Mouse (Mus musculus) myocyte (in vitro differentiated cells): Measurements from ENCODE around the gene Abcb8. TPM values are rescaled to one million over a fixed set of nuclear protein-coding genes. Genes with fewer than 3 reads are reported as not detected.

Experiments
- H3K27me3 ChIP-seq: one replicate; pipeline ENCODE4 v1.6.1; 2011; ENCODE audit not compliant: control insufficient read depth, insufficient read depth, insufficient read length
- H3K36me3 ChIP-seq: one replicate; pipeline ENCODE4 v1.6.1; 2011; ENCODE audit not compliant: control insufficient read depth, insufficient read depth
- H3K4me2 ChIP-seq: one replicate; pipeline ENCODE4 v1.6.1; 2011; ENCODE audit warnings: low read depth, control low read depth
- H3K4me3 ChIP-seq: one replicate; pipeline ENCODE4 v1.5.1; 2011; ENCODE audit warnings: mild to moderate bottlenecking, control low read depth, moderate library complexity
- H3K79me2 ChIP-seq: one replicate; pipeline ENCODE4 v1.6.1; 2011; ENCODE audit not compliant: control insufficient read depth, insufficient read depth
- H3ac ChIP-seq: one replicate; pipeline ENCODE4 v1.6.1; 2011; ENCODE audit not compliant: control insufficient read depth, insufficient read length
- CEBPB ChIP-seq: IDR thresholded peaks from 2 replicates; pipeline ENCODE4 v1.6.1; 2011; ENCODE audit warnings: mild to moderate bottlenecking, moderate library complexity; ENCODE audit not compliant: poor library complexity, insufficient read depth, severe bottlenecking
- E2F4 ChIP-seq: IDR thresholded peaks from one replicate; pipeline ENCODE4 v1.6.1; 2011; ENCODE audit warnings: mild to moderate bottlenecking, control low read depth, moderate library complexity; ENCODE audit not compliant: insufficient read depth
- MAX ChIP-seq: IDR thresholded peaks from one replicate; pipeline ENCODE4 v1.6.1; 2011; ENCODE audit warnings: low read depth, mild to moderate bottlenecking, control low read depth
- MYOD1 ChIP-seq, 3 experiments: IDR thresholded peaks; one replicate each; pipeline ENCODE4 v1.6.1; 2011; ENCODE audit warnings: control low read depth in 2 of 3, low read depth in 2 of 3, mild to moderate bottlenecking in 2 of 3, moderate library complexity in 1 of 3; ENCODE audit not compliant: insufficient read length in 2 of 3, control insufficient read depth in 1 of 3
- MYOG ChIP-seq, 3 experiments: IDR thresholded peaks; one replicate each; pipeline ENCODE4 v1.6.1; 2011; ENCODE audit warnings: control low read depth in 2 of 3, low read depth in 2 of 3, mild to moderate bottlenecking in 2 of 3; ENCODE audit not compliant: insufficient read length in 2 of 3, control insufficient read depth in 1 of 3, insufficient read depth in 1 of 3
- POLR2A ChIP-seq: IDR thresholded peaks from one replicate; pipeline ENCODE4 v1.6.1; 2011; ENCODE audit warnings: low read depth, mild to moderate bottlenecking, control low read depth, moderate library complexity; ENCODE audit not compliant: insufficient read length
- POLR2AphosphoS2 ChIP-seq: IDR thresholded peaks from one replicate; pipeline ENCODE4 v1.6.1; 2011; ENCODE audit warnings: low read depth, control low read depth; ENCODE audit not compliant: insufficient read length
- REST ChIP-seq: IDR thresholded peaks from one replicate; pipeline ENCODE4 v1.6.1; 2011; ENCODE audit warnings: mild to moderate bottlenecking, control low read depth, moderate library complexity; ENCODE audit not compliant: insufficient read depth, insufficient read length
- SRF ChIP-seq: IDR thresholded peaks from one replicate; pipeline ENCODE4 v1.6.1; 2011; ENCODE audit warnings: low read depth; ENCODE audit not compliant: control insufficient read depth, insufficient read length
- TCF12 ChIP-seq: IDR thresholded peaks from one replicate; pipeline ENCODE4 v1.6.1; 2011; ENCODE audit warnings: mild to moderate bottlenecking, control low read depth; ENCODE audit not compliant: poor library complexity, insufficient read depth, severe bottlenecking
- TCF3 ChIP-seq: IDR thresholded peaks from one replicate; pipeline ENCODE4 v1.6.1; 2011; ENCODE audit warnings: low read depth, control low read depth; ENCODE audit not compliant: insufficient read length
- USF1 ChIP-seq: IDR thresholded peaks from one replicate; pipeline ENCODE4 v1.6.1; 2011; ENCODE audit warnings: low read depth, mild to moderate bottlenecking, control low read depth, moderate library complexity
- polyA plus RNA-seq: library from polyadenylated mRNA; unstranded; fragments of >200 nt; fragmentation: generic; extraction: Trizol; gene quantifications from one replicate; pipeline ENCODE4 v1.2.1, GENCODE M21; 2012; ENCODE audit warnings: missing spikeins

The Abcb8 gene
- polyA plus RNA-seq, 1 experiment: 37.7 TPM

GRCm38 (mm10) chr5:24387264-24388241, 5.9 kb upstream of the Abcb8 start:
- no peaks in the 10 kb centered on the region for H3K79me2 ChIP-seq
- no peaks in the 10 kb centered on the region for H3K27me3 ChIP-seq
- peak overlapping the region; percentile 14 for H3ac ChIP-seq
- H3K4me2 ChIP-seq: peak overlapping the region; percentile 35
- no peak overlapping the region for H3K4me3 ChIP-seq
- no peaks in the 10 kb centered on the region for H3K36me3 ChIP-seq
- no peak for TF ChIP-seq TCF12
- TF ChIP-seq SRF: no peak
- TF ChIP-seq E2F4: no peak
- TF ChIP-seq POLR2AphosphoS2: no peak
- peak in 2 of 3 experiments; percentile 28 to 29 for TF ChIP-seq MYOD1 (IDR thresholded peaks at IDR 0.05; ENCODE audit: control insufficient read depth in 1 of 3, insufficient read length in 2 of 3, low read depth in 2 of 3)
- TF ChIP-seq MYOG (IDR thresholded peaks at IDR 0.05; ENCODE audit: control insufficient read depth in 1 of 3, insufficient read depth in 1 of 3, insufficient read length in 2 of 3, low read depth in 2 of 3): peak in 1 of 3 experiments; percentile 64
- no peak for TF ChIP-seq REST

DNA sequence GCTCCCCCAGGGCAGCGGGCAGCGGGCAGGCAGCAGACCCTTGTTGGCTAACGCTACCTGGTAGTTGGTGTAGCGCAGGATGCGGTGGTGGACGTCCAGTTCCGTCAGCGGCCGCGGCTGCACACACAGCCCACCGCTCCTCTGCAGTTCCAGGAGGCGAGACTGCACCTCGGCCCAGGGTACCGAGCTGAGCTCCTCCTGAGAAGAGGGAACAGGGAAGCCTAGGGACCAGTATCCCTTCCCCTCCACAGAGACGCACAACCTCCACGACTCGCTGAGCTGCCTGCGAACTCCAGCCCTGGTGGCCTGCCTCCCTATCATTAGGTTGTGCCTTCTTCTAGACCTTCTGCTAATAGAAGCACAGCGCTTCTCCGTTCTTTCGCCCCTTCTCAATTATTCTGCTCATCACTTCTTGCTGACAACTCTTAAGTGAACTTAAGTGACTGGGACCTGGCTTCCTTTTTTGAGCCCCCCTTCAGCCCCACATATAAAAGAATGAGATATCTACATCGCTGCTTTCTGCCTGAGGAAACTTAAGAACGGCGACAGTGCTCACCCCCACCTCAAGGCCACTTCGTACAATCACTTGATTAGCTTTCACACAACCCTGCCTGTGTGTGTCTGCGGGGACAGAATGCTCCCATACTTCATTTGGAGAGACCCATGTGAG, 5.1 kb upstream of the Abcb8 start:
- Histone ChIP-seq H3K27me3 (no peaks in the 10 kb centered on the region), H3ac (peak overlapping the region; percentile 14), H3K4me2 (peak overlapping the region; percentile 35), H3K36me3 (no peaks in the 10 kb centered on the region), H3K79me2 (no peaks in the 10 kb centered on the region), H3K4me3 (no peak overlapping the region)
- TF ChIP-seq TCF12 (no peak), MYOG (IDR thresholded peaks at IDR 0.05; ENCODE audit: control insufficient read depth in 1 of 3, insufficient read depth in 1 of 3, insufficient read length in 2 of 3, low read depth in 2 of 3) (no peak), MYOD1 (IDR thresholded peaks at IDR 0.05; ENCODE audit: control insufficient read depth in 1 of 3, insufficient read length in 2 of 3, low read depth in 2 of 3) (no peak), SRF (no peak), USF1 (no peak), POLR2A (no peak), TCF3 (no peak), REST (no peak), CEBPB (no peak), MAX (no peak), POLR2AphosphoS2 (no peak), E2F4 (no peak)

DNA sequence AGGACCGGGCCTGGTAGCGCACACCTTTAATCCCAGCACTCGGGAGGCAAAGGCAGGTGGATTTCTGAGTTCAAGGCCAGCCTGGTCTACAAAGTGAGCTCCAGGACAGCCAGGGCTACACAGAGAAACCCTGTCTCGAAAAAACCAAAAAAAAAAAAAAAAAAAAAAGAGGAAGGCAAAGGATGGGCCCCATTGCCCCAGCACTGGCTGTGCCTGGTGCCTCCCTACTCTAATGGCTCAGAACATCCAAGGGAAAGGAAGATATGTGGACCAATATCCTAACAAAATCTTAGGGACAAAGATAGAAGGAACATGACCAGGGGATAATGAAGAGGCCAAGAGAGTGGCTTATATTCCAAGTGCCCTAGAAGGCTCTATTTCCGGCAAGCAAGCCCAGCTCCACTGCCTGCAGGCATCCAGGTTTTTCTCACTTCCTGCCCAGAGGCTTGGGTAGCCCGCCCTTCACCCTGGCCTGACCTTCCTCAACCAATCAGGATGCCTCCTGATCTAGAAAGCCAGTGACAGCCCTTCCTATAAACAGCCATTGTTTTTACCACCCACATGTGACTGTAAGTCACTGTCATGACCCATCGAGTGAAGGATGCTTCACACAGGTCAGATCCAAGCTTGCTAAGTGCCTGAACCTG, 4.3 kb upstream of the Abcb8 start:
- no peak overlapping the region for H3K4me3 ChIP-seq
- H3K27me3 ChIP-seq: no peaks in the 10 kb centered on the region
- no peak overlapping the region for H3ac ChIP-seq
- TF ChIP-seq MYOG (IDR thresholded peaks at IDR 0.05; ENCODE audit: control insufficient read depth in 1 of 3, insufficient read depth in 1 of 3, insufficient read length in 2 of 3, low read depth in 2 of 3) (no peak), POLR2AphosphoS2 (no peak), CEBPB (no peak), MYOD1 (IDR thresholded peaks at IDR 0.05; ENCODE audit: control insufficient read depth in 1 of 3, insufficient read length in 2 of 3, low read depth in 2 of 3) (no peak), POLR2A (no peak), TCF3 (no peak), SRF (no peak), E2F4 (no peak)
- H3K36me3 ChIP-seq: no peaks in the 10 kb centered on the region
- H3K79me2 ChIP-seq: no peaks in the 10 kb centered on the region
- H3K4me2 ChIP-seq: peak overlapping the region; percentile 51

DNA sequence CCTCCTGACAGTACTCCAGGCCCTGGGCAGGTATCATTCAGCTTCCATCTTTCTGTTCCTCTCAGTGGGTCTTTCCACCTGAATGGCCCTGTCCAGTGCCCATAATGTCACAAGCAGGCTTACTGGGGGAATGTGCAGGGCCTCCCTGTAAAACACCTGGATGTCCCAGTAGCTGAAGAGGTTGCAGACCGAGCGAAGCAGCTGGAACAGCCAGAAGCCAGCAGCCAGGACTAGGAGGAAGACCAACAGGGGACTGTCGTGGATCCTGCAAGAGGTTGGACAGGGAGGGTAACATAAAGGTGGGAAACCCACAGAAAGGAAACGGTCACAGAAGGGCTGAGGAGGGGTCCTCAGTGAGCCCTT, 3.8 kb upstream of the Abcb8 start:
- H3K79me2 ChIP-seq: no peaks in the 10 kb centered on the region
- H3ac ChIP-seq: no peak overlapping the region
- H3K27me3 ChIP-seq: no peaks in the 10 kb centered on the region
- H3K4me2 ChIP-seq: peak overlapping the region; percentile 51
- H3K36me3 ChIP-seq: no peaks in the 10 kb centered on the region
- H3K4me3 ChIP-seq: no peak overlapping the region
- TF ChIP-seq TCF12: no peak
- no peak for TF ChIP-seq TCF3
- TF ChIP-seq MYOD1 (IDR thresholded peaks at IDR 0.05; ENCODE audit: control insufficient read depth in 1 of 3, insufficient read length in 2 of 3, low read depth in 2 of 3): no peak
- TF ChIP-seq USF1: no peak
- no peak for TF ChIP-seq REST
- no peak for TF ChIP-seq MAX
- TF ChIP-seq MYOG (IDR thresholded peaks at IDR 0.05; ENCODE audit: control insufficient read depth in 1 of 3, insufficient read depth in 1 of 3, insufficient read length in 2 of 3, low read depth in 2 of 3): no peak
- no peak for TF ChIP-seq CEBPB
- TF ChIP-seq SRF: no peak
- TF ChIP-seq POLR2A: no peak
- no peak for TF ChIP-seq POLR2AphosphoS2
- TF ChIP-seq E2F4: no peak
